Mouse (Mus musculus) lung, adult 2 months (tissue): ENCODE data around the gene Thada.

ENCODE experiments used
- CTCF ChIP-seq: fragments of 200-500 bp; IDR thresholded peaks from 2 replicates; pipeline ENCODE4 v1.5.1; 2011; ENCODE audit warnings: mild to moderate bottlenecking, low read length, control low read depth; ENCODE audit not compliant: insufficient read depth
- POLR2A ChIP-seq: fragments of 200-500 bp; IDR thresholded peaks from 2 replicates; pipeline ENCODE4 v1.6.1; 2011; ENCODE audit warnings: low read depth, mild to moderate bottlenecking, control low read depth, low read length, borderline replicate concordance; ENCODE audit errors: extremely low read depth

DNA sequence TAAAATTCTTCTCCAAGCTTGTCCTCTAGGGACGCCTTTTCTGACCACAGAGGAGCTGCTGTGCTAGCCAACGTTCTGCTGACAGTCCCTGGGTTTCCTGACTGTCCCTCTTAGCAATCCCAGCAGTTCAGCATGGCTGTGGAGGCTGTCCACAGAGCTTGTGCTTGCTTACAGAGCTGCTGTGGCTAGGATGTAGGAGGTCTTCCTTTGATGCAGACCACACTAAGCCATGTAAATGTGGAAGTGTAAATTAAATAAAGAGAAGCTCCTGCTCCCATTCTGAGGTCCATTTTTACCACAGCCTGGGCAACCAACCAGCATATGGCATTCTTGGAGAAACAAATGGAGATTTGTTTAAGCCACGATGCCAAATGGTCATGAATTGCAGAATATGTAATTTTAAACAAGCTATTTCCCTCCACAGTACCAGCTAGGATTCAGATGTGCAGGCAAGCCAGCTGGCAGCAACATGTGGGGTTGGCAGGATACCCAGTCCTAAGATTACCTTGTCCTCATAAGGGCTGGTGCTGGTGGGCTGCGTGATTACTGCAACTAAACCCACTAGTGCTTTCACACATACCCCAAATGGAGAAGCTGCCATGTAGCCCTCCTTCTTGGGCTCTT is 207.3 kb downstream of the Thada start:
- TF ChIP-seq POLR2A (no peak), CTCF (no peak)
